Mouse (Mus musculus) erythroblast, embryonic 14.5 days (primary cell): Measurements from ENCODE around the gene Wbp11.

Source experiments
- GATA1 ChIP-seq: IDR thresholded peaks from 2 replicates; pipeline ENCODE4 v1.6.1; 2012; ENCODE audit warnings: low read length, inconsistent platforms, mixed read lengths
- TAL1 ChIP-seq: IDR thresholded peaks from 3 replicates; pipeline ENCODE4 v1.6.1; 2012; ENCODE audit warnings: low read length, inconsistent platforms, mixed read lengths

DNA sequence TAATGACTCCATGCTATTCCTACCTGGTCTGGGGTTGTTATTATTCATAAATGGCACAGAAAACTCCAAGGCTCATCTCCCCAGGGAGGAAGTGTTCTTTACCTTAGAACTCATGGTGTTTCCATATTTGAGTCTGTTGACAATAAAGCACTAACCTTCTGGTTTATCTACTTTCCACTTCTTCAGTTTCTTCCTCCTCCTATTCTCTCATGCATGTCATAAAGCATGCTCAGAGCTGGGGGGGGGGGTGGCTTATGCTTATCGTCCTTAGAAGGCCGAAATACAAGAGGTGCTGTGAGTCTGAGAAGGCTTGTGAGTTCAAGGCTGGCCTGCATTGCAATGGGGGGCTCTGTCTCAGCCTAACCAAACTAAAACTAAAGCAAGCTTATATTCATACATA is 27.1 kb upstream of the Wbp11 start:
- TF ChIP-seq GATA1: no peak
- no peak for TF ChIP-seq TAL1
